ENCODE assay signal across 18 mouse cellular contexts in genomic region chr6:37936498-37936897, GRCm38 (mm10).
A peak's percentile ranks its signal among the peaks of the same experiment; 100 is the strongest.
DNase-seq lines count a peak whose midpoint lies in the region; ATAC-seq and TF ChIP-seq lines count a peak whose summit lies in the region.
"Had no signal": no experiment of that assay in that cellular context is flagged by ENCODE, and none has a peak within 500 bp of the region (broad histone marks: within the 10 kb centered on the region; RNA-seq: fewer than 3 reads in every experiment).

No protein-coding gene starts in this region.

- H3K27ac ChIP-seq in hindbrain, embryonic 11.5 days (ENCODE audit: low read depth, low read length): no peak overlapping the region
- no peak overlapping the region for H3K27ac ChIP-seq in hindbrain, postnatal 0 days
- peak overlapping the region; percentile 71; the same call in 1 of the 2 replicates for H3K27ac ChIP-seq in ES-E14 (ENCODE audit: insufficient read depth, low read depth, low read length, poor library complexity, severe bottlenecking)
- no peak overlapping the region for H3K27ac ChIP-seq in forebrain, postnatal 0 days (ENCODE audit: low read depth, low read length)
- H3K27ac ChIP-seq in gastrocnemius, adult 2 months: no peak overlapping the region
- H3K27ac ChIP-seq: embryonic facial prominence, embryonic 15.5 days; heart, embryonic 15.5 days; hindbrain, embryonic 15.5 days; limb, embryonic 13.5 days; liver, embryonic 14.5 days had no signal

- intact Hi-C loops in heart, postnatal 25 days (cut with DNase I): no loop called here
- intact Hi-C loops in gastrocnemius, adult 2 months (cut with DNase I): no loop called here

- H3K9ac ChIP-seq in hindbrain, embryonic 11.5 days (ENCODE audit: low read depth, low read length): no peak overlapping the region
- H3K9ac ChIP-seq in hindbrain, postnatal 0 days (replicated peaks; ENCODE audit: low read length): no peak overlapping the region
- H3K9ac ChIP-seq in ES-E14 (ENCODE audit: insufficient read depth, low read depth, low read length, poor library complexity, severe bottlenecking): no peak overlapping the region
- H3K9ac ChIP-seq in forebrain, postnatal 0 days: no peak overlapping the region
- H3K9ac ChIP-seq: embryonic facial prominence, embryonic 15.5 days; heart, embryonic 15.5 days; hindbrain, embryonic 15.5 days; limb, embryonic 13.5 days; liver, embryonic 14.5 days had no signal

- in situ Hi-C loops in ES-E14 (cut with MboI; ENCODE audit: low sequenced_read_pairs in 2 of 2, unreplicated experiment in 2 of 2): no loop called here

- TF ChIP-seq CTCF in hindbrain, postnatal 0 days (IDR thresholded peaks at IDR 0.05; ENCODE audit: low read depth): no peak
- no peak for TF ChIP-seq CTCF in forebrain, postnatal 0 days (IDR thresholded peaks at IDR 0.05; ENCODE audit: low read depth)
- no peak for TF ChIP-seq CTCF in gastrocnemius, adult 2 months (IDR thresholded peaks at IDR 0.05)

- peak; percentile 51; the same call in 1 of the 2 replicates for ATAC-seq in hindbrain, embryonic 11.5 days (ENCODE audit: low FRiP score)
- ATAC-seq in hindbrain, postnatal 0 days: no peak
- 0 out of 2 replicates have a peak, but pooled peaks have one; percentile 21 for ATAC-seq in forebrain, postnatal 0 days

- H3K9me3 ChIP-seq in hindbrain, embryonic 11.5 days (ENCODE audit: control insufficient read depth, low read length): no peaks in the 10 kb centered on the region
- no peaks in the 10 kb centered on the region for H3K9me3 ChIP-seq in hindbrain, postnatal 0 days (ENCODE audit: low read length)
- peaks cover 17% of the 10 kb centered on the region for H3K9me3 ChIP-seq in ES-E14 (ENCODE audit: control insufficient read depth, insufficient read depth, low read depth, low read length)
- H3K9me3 ChIP-seq in forebrain, postnatal 0 days (ENCODE audit: low read length): no peaks in the 10 kb centered on the region
- H3K9me3 ChIP-seq: embryonic facial prominence, embryonic 15.5 days; heart, embryonic 15.5 days; hindbrain, embryonic 15.5 days; limb, embryonic 13.5 days had no signal

- H3K4me3 ChIP-seq in hindbrain, embryonic 11.5 days (ENCODE audit: low read depth, low read length): no peak overlapping the region
- H3K4me3 ChIP-seq in hindbrain, postnatal 0 days (ENCODE audit: low read length): no peak overlapping the region
- H3K4me3 ChIP-seq in ES-E14 (ENCODE audit: insufficient read depth in 1 of 2, low read depth in 1 of 2, low read length in 2 of 2, poor library complexity in 1 of 2, severe bottlenecking in 1 of 2): no peak overlapping the region
- no peak overlapping the region for H3K4me3 ChIP-seq in forebrain, postnatal 0 days (ENCODE audit: low read depth, low read length)
- H3K4me3 ChIP-seq in gastrocnemius, adult 2 months: no peak overlapping the region
- H3K4me3 ChIP-seq: embryonic facial prominence, embryonic 15.5 days; heart, embryonic 15.5 days; hindbrain, embryonic 15.5 days; limb, embryonic 13.5 days had no signal

- DNase-seq in hindbrain, embryonic 11.5 days (ENCODE audit: low spot score): peak; percentile 15
- no peak for DNase-seq in hindbrain, postnatal 0 days (ENCODE audit: low spot score)
- DNase-seq in ES-E14 (ENCODE audit: low read depth, low spot score): peak; percentile 40
- peak; percentile 28 for DNase-seq in embryo, embryonic 11 days
- no peak for DNase-seq in forebrain, postnatal 0 days
- DNase-seq in lung, postnatal 25 days (ENCODE audit: low spot score): no peak
- no peak for DNase-seq in heart, postnatal 25 days (ENCODE audit: low spot score)
- DNase-seq in gastrocnemius, adult 2 months: no peak
- DNase-seq: cerebellum, adult 18-20 months; heart, adult 18-20 months; kidney, adult 11 months; kidney, postnatal 10 days; thymus, adult 18-20 months had no signal

- no peaks in the 10 kb centered on the region for H3K27me3 ChIP-seq in hindbrain, embryonic 11.5 days (ENCODE audit: control insufficient read depth, insufficient read depth, low read length)
- no peaks in the 10 kb centered on the region for H3K27me3 ChIP-seq in hindbrain, postnatal 0 days (ENCODE audit: insufficient read depth, low read length)
- H3K27me3 ChIP-seq in forebrain, postnatal 0 days (ENCODE audit: insufficient read depth, low read length): no peaks in the 10 kb centered on the region
- H3K27me3 ChIP-seq: embryonic facial prominence, embryonic 15.5 days; heart, embryonic 15.5 days; hindbrain, embryonic 15.5 days; limb, embryonic 13.5 days had no signal

- H3K4me2 ChIP-seq in hindbrain, embryonic 11.5 days (replicated peaks; ENCODE audit: low read depth, low read length): no peak overlapping the region
- H3K4me2 ChIP-seq in hindbrain, postnatal 0 days (ENCODE audit: low read depth, low read length): no peak overlapping the region
- H3K4me2 ChIP-seq in forebrain, postnatal 0 days (ENCODE audit: low read depth): no peak overlapping the region
- H3K4me2 ChIP-seq: embryonic facial prominence, embryonic 15.5 days; heart, embryonic 15.5 days; hindbrain, embryonic 15.5 days; limb, embryonic 13.5 days had no signal

- WGBS in hindbrain, embryonic 11.5 days: 23% methylated on average over 6 of the region's 6 CpGs
- WGBS in hindbrain, postnatal 0 days: 28% methylated on average over 6 of the region's 6 CpGs
- WGBS in forebrain, postnatal 0 days: 22% methylated on average over 6 of the region's 6 CpGs

- no peaks in the 10 kb centered on the region for H3K4me1 ChIP-seq in hindbrain, embryonic 11.5 days (replicated peaks; ENCODE audit: control insufficient read depth, insufficient read depth, low read length)
- H3K4me1 ChIP-seq in hindbrain, postnatal 0 days (ENCODE audit: insufficient read depth, low read length): no peaks in the 10 kb centered on the region
- no peaks in the 10 kb centered on the region; a peak in 1 of 4 replicates for H3K4me1 ChIP-seq in ES-E14 (ENCODE audit: control insufficient read depth in 2 of 2, insufficient read depth in 2 of 2, low read length in 2 of 2, poor library complexity in 1 of 2)
- no peaks in the 10 kb centered on the region; the same call in 1 of the 2 replicates for H3K4me1 ChIP-seq in forebrain, postnatal 0 days (ENCODE audit: insufficient read depth)
- H3K4me1 ChIP-seq: embryonic facial prominence, embryonic 15.5 days; hindbrain, embryonic 15.5 days; limb, embryonic 13.5 days had no signal

- peaks cover 2% of the 10 kb centered on the region; the same call in 1 of the 2 replicates for H3K36me3 ChIP-seq in hindbrain, embryonic 11.5 days (ENCODE audit: control insufficient read depth, insufficient read depth, low read length)
- H3K36me3 ChIP-seq in hindbrain, postnatal 0 days (ENCODE audit: insufficient read depth, low read length): 0 out of 2 replicates have a peak, but pooled peaks cover 4% of the 10 kb centered on the region
- H3K36me3 ChIP-seq in ES-E14 (ENCODE audit: control insufficient read depth, insufficient read depth, low read length, poor library complexity, severe bottlenecking): peaks cover 8% of the 10 kb centered on the region
- H3K36me3 ChIP-seq in forebrain, postnatal 0 days (ENCODE audit: insufficient read depth): peaks cover 7% of the 10 kb centered on the region

TF ChIP-seq in ES-E14, 5 proteins besides CTCF, POLR2A, EP300 and RAD21:
- TF ChIP-seq ZC3H11A (IDR thresholded peaks at IDR 0.05; ENCODE audit: borderline replicate concordance, low read depth, low read length) (no peak), ZNF384 (IDR thresholded peaks at IDR 0.05; ENCODE audit: low read depth, low read length) (no peak), HCFC1 (IDR thresholded peaks at IDR 0.05; ENCODE audit: borderline replicate concordance, insufficient read depth, low read length) (no peak), MAFK (IDR thresholded peaks at IDR 0.05; ENCODE audit: insufficient read depth, low read depth, low read length) (no peak), CHD2 (IDR thresholded peaks at IDR 0.05; ENCODE audit: low read depth, low read length) (no peak)
TF ChIP-seq in ES-E14: peak in this region for 0.

Comparison
In these comparisons a context has a peak if more than half of its experiments do, and no peak if none do; other contexts are left out.
1. DNase-seq: peak in hindbrain, embryonic 11.5 days (single experiment), ES-E14 (single experiment) and embryo, embryonic 11 days (single experiment); none in hindbrain, postnatal 0 days (single experiment), forebrain, postnatal 0 days (single experiment), lung, postnatal 25 days (single experiment), heart, postnatal 25 days (single experiment) and gastrocnemius, adult 2 months (single experiment).